Mouse (Mus musculus) ES-E14 (cell line): ENCODE results near the gene Grasp. TPM values are rescaled to one million over a fixed set of nuclear protein-coding genes. Genes with fewer than 3 reads are reported as not detected.

ENCODE experiments used
- DNase-seq: peaks from one replicate; pipeline ENCODE4 v3.0.0-alpha.2; 2013; ENCODE audit warnings: low read depth, low spot score
- H3K27ac ChIP-seq: 2 replicates; pipeline ENCODE4 v1.5.1; 2012; ENCODE audit warnings: low read depth, mild to moderate bottlenecking, low read length, moderate library complexity, mixed read lengths; ENCODE audit not compliant: poor library complexity, insufficient read depth, severe bottlenecking
- H3K36me3 ChIP-seq: 2 replicates; pipeline ENCODE4 v1.6.1; 2012; ENCODE audit warnings: mild to moderate bottlenecking, low read length, moderate library complexity, mixed read lengths; ENCODE audit not compliant: control insufficient read depth, poor library complexity, insufficient read depth, severe bottlenecking
- H3K4me1 ChIP-seq, 2 experiments: fragments of 150-350 bp in 1 of 2; sonication (generic) in 1 of 2; 2 replicates each; pipeline ENCODE4 v1.6.1; 2012; ENCODE audit warnings: low read length in 2 of 2, mild to moderate bottlenecking in 1 of 2, mixed read lengths in 1 of 2; ENCODE audit not compliant: control insufficient read depth in 2 of 2, insufficient read depth in 2 of 2, poor library complexity in 1 of 2
- H3K4me3 ChIP-seq, 2 experiments: fragments of 150-350 bp in 1 of 2; sonication (generic) in 1 of 2; 2 replicates each; pipeline ENCODE4 v1.5.1; 2012; ENCODE audit warnings: low read length in 2 of 2, low read depth in 1 of 2, mild to moderate bottlenecking in 1 of 2, mixed read lengths in 1 of 2; ENCODE audit not compliant: insufficient read depth in 1 of 2, poor library complexity in 1 of 2, severe bottlenecking in 1 of 2
- H3K9ac ChIP-seq: 2 replicates; pipeline ENCODE4 v1.6.1; 2012; ENCODE audit warnings: low read depth, mild to moderate bottlenecking, low read length, mixed read lengths; ENCODE audit not compliant: poor library complexity, insufficient read depth, severe bottlenecking
- H3K9me3 ChIP-seq: fragments of 150-350 bp; sonication (generic); 2 replicates; pipeline ENCODE4 v1.6.1; 2012; ENCODE audit warnings: low read depth, mild to moderate bottlenecking, low read length; ENCODE audit not compliant: control insufficient read depth, insufficient read depth
- CHD2 ChIP-seq: IDR thresholded peaks from 2 replicates; pipeline ENCODE4 v1.6.1; 2014; ENCODE audit warnings: mild to moderate bottlenecking, low read depth, low read length, inconsistent platforms
- HCFC1 ChIP-seq: IDR thresholded peaks from 2 replicates; pipeline ENCODE4 v1.6.1; 2012; ENCODE audit warnings: low read length, inconsistent platforms, borderline replicate concordance; ENCODE audit not compliant: insufficient read depth
- MAFK ChIP-seq: IDR thresholded peaks from 2 replicates; pipeline ENCODE4 v1.6.1; 2014; ENCODE audit warnings: mild to moderate bottlenecking, low read depth, low read length, inconsistent platforms; ENCODE audit not compliant: insufficient read depth
- ZC3H11A ChIP-seq: IDR thresholded peaks from 2 replicates; pipeline ENCODE4 v1.6.1; 2012; ENCODE audit warnings: low read depth, mild to moderate bottlenecking, inconsistent platforms, low read length, borderline replicate concordance
- ZNF384 ChIP-seq: IDR thresholded peaks from 2 replicates; pipeline ENCODE4 v1.6.1; 2012; ENCODE audit warnings: low read depth, low read length, inconsistent platforms
- in situ Hi-C, 2 experiments: fragments of 600-800 bp; cut with MboI; formaldehyde crosslinking; loops; one replicate each; pipeline ENCODE4 v1.15.1; 2025; ENCODE audit warnings: low sequenced_read_pairs in 2 of 2, inconsistent platforms in 1 of 2; ENCODE audit not compliant: unreplicated experiment in 2 of 2
- total RNA-seq: library from RNA; depleted of rRNA; stranded (reverse); fragments of 300-350 nt; gene quantifications from 2 replicates; pipeline ENCODE4 v1.2.3, GENCODE M21; 2012

The Grasp gene
- total RNA-seq, 1 experiment: 12.9 TPM

DNA sequence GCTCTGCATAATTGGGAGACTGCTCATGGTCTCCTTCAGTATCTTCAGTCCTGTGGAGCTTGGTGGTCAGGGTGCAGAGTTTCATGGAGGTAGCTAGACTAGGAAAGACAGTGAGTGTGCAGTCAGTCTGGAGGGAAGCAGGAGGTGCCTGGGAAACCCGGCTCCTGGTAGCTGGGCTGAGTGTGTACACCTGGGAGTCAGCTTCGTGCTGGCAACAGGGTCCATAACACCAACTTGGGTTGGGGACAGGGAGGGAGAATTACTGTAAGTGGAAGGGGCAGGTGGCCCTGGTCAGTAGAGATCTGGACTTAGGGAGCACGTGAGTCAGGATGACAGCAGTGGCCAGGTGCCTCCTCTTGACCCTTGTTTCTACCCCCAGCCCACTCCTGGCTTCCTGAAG, 35.9 kb downstream of the Grasp start:
- in situ Hi-C loops: no loop called here
- no peaks in the 10 kb centered on the region for H3K9me3 ChIP-seq
- no peak overlapping the region for H3K27ac ChIP-seq
- DNase-seq: no peak
- no peak for TF ChIP-seq CHD2
- TF ChIP-seq MAFK: no peak
- no peak for TF ChIP-seq ZC3H11A
- TF ChIP-seq ZNF384: no peak
- no peak for TF ChIP-seq HCFC1
- peaks cover 6 to 29% of the 10 kb centered on the region in 2 experiments for H3K4me1 ChIP-seq
- H3K9ac ChIP-seq: no peak overlapping the region
- no peak overlapping the region for H3K4me3 ChIP-seq
- H3K36me3 ChIP-seq: peaks cover 5% of the 10 kb centered on the region; the same call in 1 of the 2 replicates

DNA sequence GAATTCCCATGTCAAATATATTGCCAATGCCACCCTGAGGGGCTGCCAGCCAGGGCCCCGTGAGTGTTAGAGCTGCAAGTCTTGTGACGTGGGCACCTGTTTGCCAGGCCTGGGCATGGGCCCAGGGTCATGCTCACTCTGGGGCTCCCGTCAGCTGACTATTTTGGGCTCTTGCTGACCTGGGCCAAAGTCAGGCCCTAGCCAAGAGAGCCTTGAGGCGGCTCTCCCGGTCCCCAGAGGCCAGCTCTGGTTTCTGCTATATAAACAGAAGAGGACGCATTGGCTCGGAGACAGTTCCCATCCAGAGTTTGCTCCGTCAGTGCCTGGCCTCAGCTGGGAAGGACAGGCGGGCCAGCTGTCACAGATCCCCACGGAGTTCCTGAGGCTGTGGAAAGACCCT, 36.4 kb downstream of the Grasp start:
- no peak overlapping the region for H3K9ac ChIP-seq
- in situ Hi-C loops: no loop called here
- H3K27ac ChIP-seq: no peak overlapping the region

DNA sequence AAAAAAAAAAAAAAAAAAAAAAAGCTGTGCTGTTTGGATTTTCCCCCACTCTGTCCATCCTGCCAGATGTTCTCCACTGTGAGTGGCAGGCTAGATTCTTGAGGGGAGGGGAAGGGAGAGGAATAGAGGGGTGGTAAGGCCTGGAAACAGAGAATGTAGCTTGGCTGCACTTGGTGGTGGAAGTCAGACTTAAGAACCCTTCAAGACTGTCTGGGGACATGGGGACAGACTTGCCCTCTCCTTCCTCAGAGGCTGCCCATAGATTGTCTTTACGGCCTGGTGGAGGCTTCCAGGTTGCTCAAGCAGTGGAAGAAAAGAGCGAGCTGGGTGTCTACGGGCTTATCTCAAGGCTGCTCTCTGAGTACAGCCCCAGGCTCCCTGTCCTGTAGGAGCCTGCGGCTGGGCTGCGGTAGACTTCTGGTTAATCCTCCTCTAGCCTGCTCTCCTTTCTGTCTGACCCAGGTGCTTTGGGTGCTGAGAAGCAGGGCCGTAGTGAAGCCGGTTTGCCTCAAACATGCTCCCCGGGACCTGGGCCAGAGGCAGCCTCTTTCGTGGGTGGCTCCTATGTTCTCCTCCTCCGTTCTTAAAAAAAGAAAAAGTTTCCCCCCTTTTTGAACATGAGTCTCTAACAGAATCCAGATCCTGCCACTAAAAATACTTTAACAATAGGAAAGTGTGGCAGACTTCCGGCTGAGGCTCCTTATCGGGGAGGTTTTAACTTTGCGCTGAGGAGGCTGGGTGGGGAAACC, 37.1 kb downstream of the Grasp start:
- in situ Hi-C loops: no loop called here
- H3K36me3 ChIP-seq: peaks cover 5% of the 10 kb centered on the region; the same call in 1 of the 2 replicates
- DNase-seq: no peak
- 0 out of 2 replicates have a peak, but pooled peaks have one; percentile 25 for TF ChIP-seq ZNF384
- TF ChIP-seq MAFK: no peak
- peak overlapping the region; percentile 6; the same call in 1 of the 2 replicates for H3K27ac ChIP-seq
- H3K4me1 ChIP-seq: peaks cover 11 to 29% of the 10 kb centered on the region in 2 experiments
- H3K4me3 ChIP-seq: no peak overlapping the region
- H3K9ac ChIP-seq: 0 out of 2 replicates have a peak overlapping the region, but pooled peaks have one; percentile 20
- H3K9me3 ChIP-seq: no peaks in the 10 kb centered on the region

More for the DNA sequence above, 36.4 kb downstream of the Grasp start:
- Histone ChIP-seq H3K4me3 (no peak overlapping the region), H3K9me3 (no peaks in the 10 kb centered on the region), H3K4me1 (peaks cover 6 to 28% of the 10 kb centered on the region in 2 experiments), H3K36me3 (peaks cover 5% of the 10 kb centered on the region; the same call in 1 of the 2 replicates)
- DNase-seq: no peak
- TF ChIP-seq MAFK (no peak), ZNF384 (no peak), HCFC1 (no peak), CHD2 (no peak), ZC3H11A (no peak)

DNA sequence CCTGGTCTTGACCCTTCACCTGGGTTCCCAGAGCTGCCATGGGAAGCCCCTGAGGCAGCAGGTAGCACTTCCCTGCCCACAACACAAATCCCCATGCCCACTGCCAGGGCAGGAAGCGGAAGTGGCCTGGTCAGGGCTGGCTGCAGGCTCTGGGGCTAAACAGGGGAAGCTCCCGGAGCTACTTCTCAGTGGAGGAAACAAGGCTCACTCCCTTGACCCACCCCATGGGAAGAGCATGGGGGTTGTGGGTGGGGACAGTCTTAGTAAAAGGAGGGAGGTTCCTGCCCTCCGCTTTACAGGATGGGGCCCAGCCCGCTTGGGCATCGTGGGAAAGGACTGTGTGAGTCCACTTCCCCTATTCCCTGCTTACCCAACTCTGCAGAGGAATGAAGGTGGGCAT, 38.5 kb downstream of the Grasp start:
- no peak overlapping the region for H3K27ac ChIP-seq

More for the DNA sequence above, 38.5 kb downstream of the Grasp start:
- Histone ChIP-seq H3K9ac (no peak overlapping the region), H3K36me3 (peaks cover 5% of the 10 kb centered on the region; the same call in 1 of the 2 replicates), H3K4me3 (no peak overlapping the region), H3K9me3 (no peaks in the 10 kb centered on the region), H3K4me1 (peaks cover 11 to 20% of the 10 kb centered on the region in 2 experiments; a peak in 3 of 4 replicates)
- no peak for TF ChIP-seq ZC3H11A
- no peak for TF ChIP-seq HCFC1
- TF ChIP-seq CHD2: no peak
- no peak for TF ChIP-seq MAFK
- TF ChIP-seq ZNF384: no peak
- no peak for DNase-seq
- in situ Hi-C loops: no loop called here
